Mouse (Mus musculus) stomach, postnatal 0 days (tissue): ENCODE measurements around the gene Hells.

ENCODE experiments used
- CTCF ChIP-seq: IDR thresholded peaks from 2 replicates; pipeline ENCODE4 v1.5.1; 2016; ENCODE audit warnings: antibody characterized with exemption, low read depth, mild to moderate bottlenecking, moderate library complexity
- EP300 ChIP-seq: optimal IDR thresholded peaks from 2 replicates; pipeline ENCODE3; 2016; ENCODE audit warnings: antibody characterized with exemption

DNA sequence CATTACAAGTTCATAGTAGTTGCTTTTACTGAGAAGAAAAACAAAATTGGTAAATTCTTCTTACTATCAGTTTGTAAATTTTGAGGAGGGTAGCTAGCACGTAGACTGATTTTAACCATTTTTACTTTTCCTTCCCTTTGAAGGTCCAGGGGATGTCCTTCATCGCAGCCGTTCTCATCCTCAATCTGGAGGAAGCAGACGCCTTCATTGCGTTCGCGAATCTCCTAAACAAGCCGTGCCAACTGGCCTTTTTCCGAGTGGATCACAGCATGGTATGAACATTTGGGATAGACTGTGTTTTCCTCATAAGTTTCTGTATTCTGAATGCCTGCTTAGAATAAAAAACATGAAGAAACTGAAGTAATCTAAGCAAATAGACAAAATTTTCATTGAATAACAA is 16.9 kb upstream of the Hells start:
- TF ChIP-seq CTCF (no peak), EP300 (no peak)
